Mouse (Mus musculus): Measurements from ENCODE around the gene Pnpla2.

- TF ChIP-seq POLR2A (IDR thresholded peaks at IDR 0.05; ENCODE audit: insufficient read depth, low read depth, low read length) = no peak
- TF ChIP-seq CTCF (IDR thresholded peaks at IDR 0.05; ENCODE audit: insufficient read depth, low read depth, low read length) = no peak
Measured at GRCm38 (mm10) chr7:141456739-141457138, 1.7 kb downstream of the Pnpla2 start.
